Mouse (Mus musculus): Measurements from ENCODE around the gene Ccdc149.

Ccdc149 gene

DNA sequence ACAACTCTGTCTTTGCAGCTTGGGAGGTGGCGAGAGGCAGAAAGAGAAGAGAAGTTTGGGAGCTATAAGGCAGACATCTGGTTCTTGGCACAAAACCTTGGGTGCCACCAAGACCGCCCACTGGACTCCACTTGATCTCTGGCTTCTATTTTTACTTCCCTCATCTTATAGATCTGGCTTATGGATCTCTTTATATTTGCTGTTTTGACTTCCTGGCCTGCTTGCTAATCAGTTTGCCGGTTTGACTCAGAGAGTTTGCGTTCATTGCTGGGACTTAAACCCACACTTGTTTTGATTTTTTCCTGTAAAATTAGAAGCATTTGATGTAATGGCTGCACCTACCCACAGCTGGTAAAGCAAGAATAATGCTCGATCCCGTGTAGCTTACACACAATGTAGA, 100.4 kb downstream of the Ccdc149 start:
- DNase-seq (ENCODE audit: low read depth): no peak

DNA sequence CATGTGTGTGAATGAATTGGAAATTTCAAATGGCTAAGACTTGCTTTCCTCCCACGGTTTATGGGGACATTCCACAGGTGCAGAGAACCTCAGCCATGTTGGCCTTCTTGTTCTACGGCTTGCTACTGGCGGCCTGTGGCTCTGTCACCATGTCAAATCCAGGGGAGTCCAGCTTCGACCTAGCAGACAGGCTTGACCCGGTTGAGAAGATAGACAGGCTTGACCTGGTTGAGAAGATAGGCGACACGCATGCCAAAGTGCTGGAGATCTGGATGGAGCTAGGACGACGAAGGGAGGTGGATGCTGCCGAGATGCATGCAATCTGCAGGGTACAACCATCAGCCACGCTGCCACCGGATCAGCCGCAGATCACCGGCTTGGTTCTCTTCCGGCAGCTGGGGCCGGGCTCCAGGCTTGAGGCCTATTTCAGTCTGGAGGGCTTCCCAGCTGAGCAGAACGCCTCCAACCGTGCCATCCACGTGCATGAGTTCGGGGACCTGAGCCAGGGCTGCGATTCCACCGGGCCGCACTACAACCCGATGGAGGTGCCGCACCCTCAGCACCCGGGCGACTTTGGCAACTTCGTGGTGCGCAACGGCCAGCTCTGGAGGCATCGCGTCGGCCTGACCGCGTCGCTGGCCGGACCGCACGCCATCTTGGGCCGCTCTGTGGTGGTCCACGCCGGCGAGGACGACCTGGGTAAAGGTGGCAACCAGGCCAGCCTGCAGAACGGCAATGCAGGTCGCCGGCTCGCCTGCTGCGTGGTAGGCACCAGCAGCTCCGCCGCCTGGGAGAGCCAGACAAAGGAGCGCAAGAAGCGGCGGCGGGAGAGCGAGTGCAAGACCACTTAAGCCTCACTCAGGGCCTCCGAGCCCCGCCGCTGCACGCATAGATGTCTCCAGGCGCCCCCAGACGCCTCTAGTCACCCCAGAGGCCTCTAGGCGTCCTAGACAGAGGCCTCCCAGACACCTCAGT, 103.2 kb downstream of the Ccdc149 start:
- no peak for DNase-seq (ENCODE audit: low read depth)

DNA sequence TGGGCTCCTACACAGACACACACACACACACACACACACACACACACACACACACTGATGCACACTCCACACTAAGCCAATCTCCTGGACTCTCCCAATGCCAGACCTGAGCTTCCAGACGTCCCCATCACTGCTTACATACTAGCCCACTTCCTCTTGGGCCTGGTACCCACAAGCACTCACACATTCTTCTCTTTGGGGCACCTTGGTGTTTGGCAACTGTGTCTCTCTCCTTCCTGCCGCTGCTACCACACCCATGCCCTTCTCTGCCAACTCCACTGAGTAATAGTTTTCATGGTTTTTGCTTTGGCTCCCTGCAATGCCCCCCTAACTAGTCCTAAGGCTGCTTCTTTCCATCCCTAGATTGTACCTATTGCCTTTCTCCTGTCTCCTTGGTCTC, 104.7 kb downstream of the Ccdc149 start:
- no peak for DNase-seq (ENCODE audit: low read depth)

DNA sequence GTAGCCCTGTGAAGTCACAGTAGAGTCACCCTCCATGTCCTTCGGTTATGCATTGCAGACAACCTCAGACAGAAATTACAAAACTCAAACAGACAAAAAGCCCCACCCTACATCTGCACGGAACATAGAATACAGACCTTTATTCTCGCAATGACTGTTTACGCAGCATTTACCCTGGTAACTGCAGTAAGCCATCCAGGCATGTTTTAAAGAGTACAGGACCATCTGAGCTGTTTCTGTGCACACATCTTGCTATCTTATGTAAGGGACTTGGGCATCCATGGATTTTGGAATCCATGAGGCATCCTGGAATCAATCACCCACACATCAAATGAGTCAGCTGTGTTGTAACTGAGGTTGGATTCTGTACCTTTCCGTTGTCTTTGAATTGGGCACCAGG, 105.4 kb downstream of the Ccdc149 start:
- DNase-seq (ENCODE audit: low read depth): no peak

GRCm38 (mm10) chr5:52364521-52364920, 106.8 kb downstream of the Ccdc149 start:
- DNase-seq (ENCODE audit: low read depth): no peak

DNA sequence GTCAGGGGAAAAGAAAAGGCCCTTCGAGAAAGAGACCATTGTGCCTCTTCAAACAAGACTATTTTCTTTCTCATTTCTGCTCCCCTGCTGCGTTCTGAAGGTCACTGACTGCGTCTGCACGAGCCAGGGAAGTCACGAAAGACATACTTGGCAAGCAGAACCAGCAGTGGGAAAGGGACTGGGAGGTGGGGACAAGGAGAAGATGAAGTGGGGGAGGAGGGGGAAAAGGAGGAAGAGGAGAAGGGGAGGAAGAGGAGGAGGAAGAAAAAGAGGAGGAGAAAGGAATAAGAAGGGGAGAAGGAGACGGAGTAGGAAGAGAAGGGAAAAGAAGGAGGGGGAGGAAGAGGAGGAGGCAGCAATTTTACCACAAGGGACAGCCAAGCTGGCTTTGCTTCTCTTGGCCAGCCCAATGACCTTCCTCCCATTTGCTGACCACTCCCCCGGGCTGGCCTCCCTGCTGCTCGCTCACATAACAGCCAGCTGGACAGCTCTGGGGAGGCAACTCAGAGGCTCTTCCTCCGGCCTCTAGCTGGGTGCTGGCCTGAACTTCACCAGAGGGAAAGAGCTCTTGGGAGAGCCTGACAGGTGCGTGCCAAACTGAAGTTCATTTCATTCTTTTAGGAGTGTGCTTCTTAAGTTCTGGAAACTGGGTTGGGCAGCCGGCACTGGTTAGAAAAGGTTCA, 107.7 kb downstream of the Ccdc149 start, which contains the start of gene Sod3:
Sod3 (plus strand) TSS at position 324 of the 683 bp plus-strand sequence.
- DNase-seq (ENCODE audit: low read depth): no peak

- DNase-seq (ENCODE audit: low read depth): no peak
Measured at GRCm38 (mm10) chr5:52362776-52363467, 108.4 kb downstream of the Ccdc149 start.

DNA sequence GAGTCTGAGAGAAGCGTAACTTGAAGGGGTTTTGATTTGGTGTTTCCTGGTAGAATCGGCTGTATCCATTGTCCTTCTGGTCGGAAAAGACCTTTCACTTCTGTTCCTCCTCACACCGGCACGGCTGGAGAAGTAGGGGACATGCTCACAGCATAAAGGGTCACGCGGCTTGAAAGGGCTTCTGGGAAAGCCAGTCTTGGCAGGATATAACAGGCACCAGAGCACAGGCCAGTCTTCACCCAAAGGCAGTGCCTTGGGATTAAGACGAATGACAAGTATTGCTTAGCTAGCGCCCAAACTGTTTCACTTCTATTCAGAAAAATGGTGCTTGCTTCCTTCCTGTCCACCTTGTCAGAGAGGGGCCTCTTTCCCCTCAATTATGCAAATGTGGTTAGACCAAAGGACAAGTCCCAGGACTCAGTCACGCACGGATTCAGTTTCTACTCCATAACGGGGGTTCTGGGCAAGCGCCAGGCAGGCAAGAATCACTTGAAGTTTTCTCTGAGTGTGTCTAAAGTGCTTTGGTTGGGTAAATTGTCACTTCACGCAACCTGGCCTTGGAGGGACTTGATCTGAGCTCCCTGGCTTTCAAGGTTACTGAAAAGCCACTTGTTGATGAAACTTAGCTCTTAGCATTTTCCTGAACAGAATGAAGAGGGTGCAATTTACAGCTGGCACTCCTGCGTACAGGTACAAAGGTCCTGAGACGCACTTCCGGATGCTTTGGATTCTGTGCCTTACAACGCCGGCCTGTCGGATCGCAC, 110.9 kb downstream of the Ccdc149 start:
- DNase-seq (ENCODE audit: low read depth): no peak

GRCm38 (mm10) chr5:52358120-52358519, 113.2 kb downstream of the Ccdc149 start:
- DNase-seq (ENCODE audit: low read depth): no peak

GRCm38 (mm10) chr5:52357175-52357754, 114.1 kb downstream of the Ccdc149 start:
- no peak for DNase-seq (ENCODE audit: low read depth)

GRCm38 (mm10) chr5:52355612-52356011, 115.7 kb downstream of the Ccdc149 start:
- no peak for DNase-seq (ENCODE audit: low read depth)

GRCm38 (mm10) chr5:52354441-52354840, 116.9 kb downstream of the Ccdc149 start:
- DNase-seq (ENCODE audit: low read depth): no peak

DNA sequence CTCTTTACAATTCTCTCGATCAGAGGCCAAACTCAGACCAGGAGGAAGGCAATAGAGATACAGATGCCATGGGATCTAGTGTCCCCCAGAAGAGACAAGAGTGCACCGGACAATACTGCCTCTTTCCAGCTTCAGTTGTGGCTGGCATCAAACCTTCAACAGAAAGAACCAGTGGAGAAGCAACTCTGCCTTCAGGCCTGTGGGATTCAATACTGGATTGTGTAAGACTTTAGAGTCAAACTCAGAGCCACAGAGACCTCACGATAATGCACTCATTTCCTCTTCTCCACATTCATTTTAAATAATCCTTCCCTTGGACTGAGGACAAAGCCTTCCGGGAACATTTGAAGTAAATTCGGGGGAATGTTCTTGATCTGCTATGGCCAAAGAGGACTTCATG, 118.6 kb downstream of the Ccdc149 start:
- DNase-seq (ENCODE audit: low read depth): no peak

DNA sequence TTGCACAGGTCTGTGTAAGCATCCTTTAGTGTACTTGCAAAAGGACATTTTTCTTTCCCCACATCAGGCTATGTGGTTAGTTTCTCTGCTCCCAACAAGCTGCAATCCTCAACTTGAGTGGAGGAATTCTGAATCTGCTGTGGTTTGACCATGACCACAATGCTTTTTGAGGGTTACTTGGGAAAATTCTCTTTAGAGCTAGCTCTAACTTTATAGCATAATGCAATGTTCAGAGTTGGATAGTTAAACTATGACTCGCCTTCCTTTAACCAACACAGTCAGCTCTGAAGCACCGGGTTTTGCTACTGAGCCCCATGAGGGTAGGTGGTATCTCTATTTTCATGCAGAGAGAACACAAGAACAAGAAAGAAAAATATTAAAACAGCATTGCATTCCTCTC, 119.8 kb downstream of the Ccdc149 start:
- DNase-seq (ENCODE audit: low read depth): no peak

DNA sequence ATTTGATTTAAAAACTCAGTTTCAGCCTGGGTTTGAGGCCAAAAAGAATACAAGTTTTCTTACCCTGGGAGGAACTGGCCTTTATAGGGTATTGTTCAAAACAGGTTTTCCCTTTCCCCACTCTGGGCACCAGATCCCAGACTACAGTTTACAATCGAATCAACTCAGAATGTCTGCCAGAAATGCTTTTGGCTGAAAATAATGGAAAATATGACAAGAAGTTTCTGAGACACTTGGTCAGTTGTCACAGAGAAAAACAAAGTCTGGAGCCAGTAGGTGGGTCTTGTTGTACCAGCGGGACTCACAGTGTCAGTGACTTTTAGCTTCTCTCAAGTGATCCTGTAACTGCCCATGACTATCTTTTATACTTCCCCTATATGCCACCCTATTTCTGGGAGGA, 120.9 kb downstream of the Ccdc149 start:
- DNase-seq (ENCODE audit: low read depth): no peak

- DNase-seq (ENCODE audit: low read depth): no peak
Measured at GRCm38 (mm10) chr5:52346890-52347289, 124.4 kb downstream of the Ccdc149 start.

- DNase-seq (ENCODE audit: low read depth): no peak
Measured at GRCm38 (mm10) chr5:52339134-52339533, 132.2 kb downstream of the Ccdc149 start.

DNA sequence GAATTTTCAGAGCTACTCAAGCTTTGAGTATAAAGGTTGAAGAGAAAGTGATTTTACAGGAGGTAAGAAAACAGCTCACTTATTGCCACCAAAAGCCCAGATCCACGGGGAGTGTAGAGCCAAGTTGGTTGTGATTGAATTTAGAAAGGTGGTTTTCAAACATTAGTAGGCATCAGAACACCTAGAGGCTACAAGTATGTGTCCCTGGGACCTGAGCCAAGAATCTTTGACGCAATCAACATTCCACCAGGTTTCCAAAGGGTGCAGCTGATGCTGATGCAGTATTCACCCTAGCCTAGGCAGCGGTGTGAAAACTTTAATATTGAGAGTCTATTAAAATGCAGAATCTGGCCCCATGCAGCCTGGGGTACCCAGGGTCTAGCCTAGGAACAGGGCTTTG, 135.7 kb downstream of the Ccdc149 start:
- no peak for DNase-seq (ENCODE audit: low read depth)

DNA sequence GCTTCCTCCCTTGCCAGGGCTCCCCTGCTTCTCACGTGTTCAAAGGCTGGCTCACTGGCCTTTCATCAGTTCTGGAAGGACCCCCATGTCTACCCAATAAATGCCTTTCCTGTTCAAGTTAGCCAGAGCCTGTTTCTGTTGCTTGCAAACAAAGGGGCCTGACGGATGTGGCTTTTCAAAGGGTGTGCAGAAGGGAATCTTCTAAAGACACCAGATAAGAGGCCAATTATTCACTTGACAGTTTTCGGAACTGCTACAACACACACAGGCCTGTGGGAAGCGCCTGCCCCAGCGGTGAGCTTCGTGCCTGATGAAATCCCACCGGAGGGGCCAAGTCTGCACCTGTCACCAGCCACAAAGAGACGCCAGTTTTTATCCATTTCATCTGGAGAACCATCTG, 139.2 kb downstream of the Ccdc149 start:
- DNase-seq (ENCODE audit: low read depth): no peak

Data from c-Kit-positive CD71-positive TER-119-negative erythroid progenitor cells, embryonic 14.5 days (primary cell).